Mouse (Mus musculus): ENCODE data around the gene Prune2. TPM values are rescaled to one million over a fixed set of nuclear protein-coding genes. Genes with fewer than 3 reads are reported as not detected.

Gene Prune2
- polyA plus RNA-seq, 1 experiment: 1.5 TPM

DNA sequence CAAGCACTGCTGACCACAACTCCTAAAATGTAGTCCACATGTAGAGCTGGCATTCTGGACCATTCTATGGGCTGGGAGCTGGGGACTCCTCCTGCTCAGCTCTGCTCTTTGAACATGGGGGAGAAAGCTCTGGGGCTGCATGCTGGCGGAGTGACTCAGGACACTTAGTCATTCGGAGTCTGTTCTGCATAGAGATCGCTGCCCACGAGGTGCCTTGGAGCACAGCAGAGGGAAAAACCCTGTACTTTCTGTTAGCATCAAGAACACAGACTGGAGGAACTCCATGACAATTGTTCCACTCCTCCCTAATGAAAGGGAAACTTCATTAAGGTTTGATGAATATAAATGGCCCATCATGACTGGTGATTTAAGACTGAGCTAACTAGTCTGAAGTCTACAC lies 68.8 kb downstream of the Prune2 start:
- no peak for DNase-seq
- no peak overlapping the region for H3K4me3 ChIP-seq (replicated peaks; ENCODE audit: extremely low read depth, low read depth, low read length)
- H3K4me1 ChIP-seq (ENCODE audit: control insufficient read depth, insufficient read depth, low read length): no peaks in the 10 kb centered on the region
- no peak for TF ChIP-seq POLR2A (IDR thresholded peaks at IDR 0.05; ENCODE audit: borderline replicate concordance, extremely low read depth, low read depth, low read length)
- no peak for TF ChIP-seq CTCF (IDR thresholded peaks at IDR 0.05; ENCODE audit: insufficient read depth, low read length)
- 85% methylated on average over 4 of the region's 4 CpGs for WGBS

DNA sequence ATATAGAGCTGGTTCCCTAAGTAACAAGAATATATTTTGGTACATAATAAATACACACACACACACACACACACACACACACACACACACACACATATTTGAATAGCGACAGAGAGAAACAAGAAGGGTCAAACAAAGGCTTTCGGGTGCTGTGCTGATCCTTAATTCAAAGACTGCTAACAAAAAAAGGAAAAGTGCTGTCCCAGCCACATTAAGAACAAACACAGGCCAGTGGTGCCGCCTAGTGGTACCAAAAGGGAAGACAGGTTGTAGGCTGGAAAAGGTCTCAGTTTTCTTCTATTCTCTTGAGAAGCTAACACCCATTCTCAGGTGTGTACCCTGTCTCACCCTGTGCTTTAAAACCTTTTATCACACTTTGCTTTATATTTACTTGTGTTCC lies 74.4 kb downstream of the Prune2 start:
- Histone ChIP-seq H3K4me1 (ENCODE audit: control insufficient read depth, insufficient read depth, low read length) (no peaks in the 10 kb centered on the region), H3K4me3 (replicated peaks; ENCODE audit: extremely low read depth, low read depth, low read length) (no peak overlapping the region)
- WGBS: 6% methylated on average over 3 of the region's 3 CpGs
- DNase-seq: peak; percentile 60
- TF ChIP-seq CTCF (IDR thresholded peaks at IDR 0.05; ENCODE audit: insufficient read depth, low read length) (peak; percentile 50), POLR2A (IDR thresholded peaks at IDR 0.05; ENCODE audit: borderline replicate concordance, extremely low read depth, low read depth, low read length) (no peak)

DNA sequence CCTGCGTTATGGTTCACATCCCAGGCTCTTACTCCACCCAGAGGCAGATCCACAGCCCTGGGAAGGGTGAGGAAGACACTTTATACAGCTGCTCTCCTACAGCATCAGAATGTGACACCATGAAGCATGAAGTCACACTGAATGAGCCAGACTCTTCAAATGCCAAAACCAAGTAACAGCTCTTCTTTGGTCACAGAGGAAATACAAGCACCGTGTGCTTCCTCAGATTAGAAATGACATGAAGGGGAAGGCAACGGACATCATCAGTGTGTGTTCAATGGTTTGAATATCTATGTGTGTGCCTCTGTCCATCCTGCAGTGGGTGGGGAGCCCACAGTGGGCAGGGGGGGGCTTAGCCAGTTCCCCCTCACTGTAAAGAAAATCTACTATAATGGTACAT lies 76.4 kb downstream of the Prune2 start:
- TF ChIP-seq POLR2A (IDR thresholded peaks at IDR 0.05; ENCODE audit: borderline replicate concordance, extremely low read depth, low read depth, low read length): no peak
- 50% methylated on average over 3 of the region's 3 CpGs for WGBS
- DNase-seq: no peak

DNA sequence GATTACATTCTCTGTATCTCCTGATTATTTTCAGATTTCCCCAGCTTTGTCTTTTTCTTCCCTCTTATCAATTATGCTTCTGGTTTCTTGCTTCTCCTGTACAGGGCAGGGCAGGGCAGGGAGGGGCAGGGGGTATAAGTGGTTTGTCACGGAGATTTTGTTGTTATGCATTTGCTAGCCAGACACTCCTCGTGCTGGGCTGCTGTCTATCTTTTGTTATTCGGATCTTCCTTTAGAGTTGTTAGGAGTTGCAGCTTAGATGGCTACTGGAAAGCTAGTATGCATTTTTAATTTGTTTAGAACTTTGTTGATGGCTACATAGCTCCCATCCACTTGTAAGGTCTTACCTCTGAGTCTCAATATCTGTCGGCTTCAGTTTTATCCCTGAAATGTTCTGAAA lies 91.0 kb downstream of the Prune2 start:
- 74% methylated on average over 4 of the region's 4 CpGs for WGBS
- H3K4me3 ChIP-seq (replicated peaks; ENCODE audit: extremely low read depth, low read depth, low read length): no peak overlapping the region
- DNase-seq: no peak
- H3K4me1 ChIP-seq (ENCODE audit: control insufficient read depth, insufficient read depth, low read length): no peaks in the 10 kb centered on the region
- no peak for TF ChIP-seq POLR2A (IDR thresholded peaks at IDR 0.05; ENCODE audit: borderline replicate concordance, extremely low read depth, low read depth, low read length)
- TF ChIP-seq CTCF (IDR thresholded peaks at IDR 0.05; ENCODE audit: insufficient read depth, low read length): no peak

More for the DNA sequence above, 76.4 kb downstream of the Prune2 start:
- Histone ChIP-seq H3K4me3 (replicated peaks; ENCODE audit: extremely low read depth, low read depth, low read length) (no peak overlapping the region), H3K4me1 (ENCODE audit: control insufficient read depth, insufficient read depth, low read length) (no peaks in the 10 kb centered on the region)

DNA sequence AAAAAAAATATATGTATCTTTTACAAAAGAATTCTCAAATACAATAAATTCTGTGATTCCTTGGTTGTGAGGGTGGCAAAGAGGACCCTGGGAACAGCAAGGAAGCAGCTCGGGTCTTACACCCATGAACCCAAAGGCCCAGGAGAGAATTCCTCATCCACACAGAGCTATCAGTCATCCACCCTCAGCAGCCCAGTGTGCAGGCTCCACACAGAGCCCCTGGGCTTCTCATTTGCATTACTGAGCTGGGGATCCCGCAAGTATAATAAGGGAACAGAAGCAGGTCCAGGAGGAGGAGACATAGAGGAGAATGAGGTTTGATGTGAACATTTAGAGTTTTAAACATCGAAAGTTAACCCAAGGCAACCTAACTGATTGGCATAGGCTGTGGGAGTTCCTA lies 100.0 kb downstream of the Prune2 start:
- 64% methylated on average over 3 of the region's 3 CpGs for WGBS
- no peaks in the 10 kb centered on the region for H3K4me1 ChIP-seq (ENCODE audit: control insufficient read depth, insufficient read depth, low read length)
- no peak for DNase-seq
- TF ChIP-seq CTCF (IDR thresholded peaks at IDR 0.05; ENCODE audit: insufficient read depth, low read length) (no peak), POLR2A (IDR thresholded peaks at IDR 0.05; ENCODE audit: borderline replicate concordance, extremely low read depth, low read depth, low read length) (no peak)
- H3K4me3 ChIP-seq (replicated peaks; ENCODE audit: extremely low read depth, low read depth, low read length): no peak overlapping the region

DNA sequence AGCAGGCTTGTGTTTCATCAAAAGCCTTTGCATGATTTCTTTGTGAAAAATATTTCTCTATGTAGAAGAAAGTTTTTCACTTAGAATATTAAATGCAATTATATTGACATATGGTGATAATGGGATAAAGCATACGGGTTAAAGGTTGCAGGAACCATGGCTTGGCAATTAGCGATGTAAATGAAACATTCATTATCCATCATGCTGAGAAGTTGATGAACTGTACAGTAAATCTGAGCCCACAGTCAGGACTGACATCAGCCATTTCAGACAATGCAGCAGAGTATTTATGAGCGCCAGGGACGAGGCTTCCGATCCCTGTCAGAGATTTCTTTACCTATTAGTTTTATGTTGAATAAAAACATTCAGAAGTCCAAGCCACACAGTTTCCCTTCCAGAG lies 104.2 kb downstream of the Prune2 start:
- DNase-seq: no peak
- 87% methylated on average over 5 of the region's 5 CpGs for WGBS
- Histone ChIP-seq H3K4me3 (replicated peaks; ENCODE audit: extremely low read depth, low read depth, low read length) (no peak overlapping the region), H3K4me1 (ENCODE audit: control insufficient read depth, insufficient read depth, low read length) (no peaks in the 10 kb centered on the region)
- no peak for TF ChIP-seq POLR2A (IDR thresholded peaks at IDR 0.05; ENCODE audit: borderline replicate concordance, extremely low read depth, low read depth, low read length)

DNA sequence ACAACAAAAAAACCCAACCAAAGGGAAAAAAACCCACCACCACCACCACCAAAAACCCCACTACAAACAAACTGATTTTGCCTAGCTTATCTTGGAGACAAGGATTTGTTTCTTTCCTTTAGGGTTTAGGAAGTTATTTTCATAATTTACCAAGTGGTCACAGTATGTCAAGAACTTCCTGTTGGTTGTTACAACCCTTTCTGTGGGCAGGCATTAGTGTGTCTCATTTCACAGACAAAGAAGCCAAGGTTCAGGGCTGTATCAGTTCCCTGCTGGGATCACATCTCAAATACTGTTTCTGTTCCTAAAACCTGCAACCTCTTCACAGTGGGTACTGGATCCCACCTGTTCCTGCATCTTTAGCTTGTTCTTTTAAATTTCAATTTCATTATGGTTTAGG lies 108.5 kb downstream of the Prune2 start:
- Histone ChIP-seq H3K4me1 (ENCODE audit: control insufficient read depth, insufficient read depth, low read length) (no peaks in the 10 kb centered on the region), H3K4me3 (replicated peaks; ENCODE audit: extremely low read depth, low read depth, low read length) (no peak overlapping the region)
- TF ChIP-seq POLR2A (IDR thresholded peaks at IDR 0.05; ENCODE audit: borderline replicate concordance, extremely low read depth, low read depth, low read length) (no peak), CTCF (IDR thresholded peaks at IDR 0.05; ENCODE audit: insufficient read depth, low read length) (no peak)
- DNase-seq: no peak

DNA sequence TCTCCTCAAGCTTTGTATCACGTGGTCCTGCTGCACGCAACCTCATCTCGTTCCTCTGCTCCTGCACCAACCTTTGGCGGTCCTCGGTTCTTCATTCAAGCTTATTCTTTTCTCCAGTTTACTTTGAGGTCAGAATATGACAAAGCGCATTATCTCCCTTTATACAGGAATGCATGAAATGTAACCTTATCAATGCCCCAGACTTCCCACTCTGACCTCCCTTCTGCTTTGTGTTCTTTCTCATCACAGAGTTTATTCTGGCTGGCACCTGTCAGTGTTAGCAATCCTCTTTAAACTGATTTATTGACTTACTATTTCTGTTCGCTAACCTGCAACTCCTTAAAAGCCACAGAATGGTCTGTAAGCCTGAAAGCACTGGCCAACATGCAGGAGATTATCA lies 113.1 kb downstream of the Prune2 start:
- no peaks in the 10 kb centered on the region for H3K4me1 ChIP-seq (ENCODE audit: control insufficient read depth, insufficient read depth, low read length)
- DNase-seq: no peak
- 86% methylated on average over 7 of the region's 7 CpGs for WGBS
- no peak overlapping the region for H3K4me3 ChIP-seq (replicated peaks; ENCODE audit: extremely low read depth, low read depth, low read length)
- no peak for TF ChIP-seq POLR2A (IDR thresholded peaks at IDR 0.05; ENCODE audit: borderline replicate concordance, extremely low read depth, low read depth, low read length)
- TF ChIP-seq CTCF (IDR thresholded peaks at IDR 0.05; ENCODE audit: insufficient read depth, low read length): no peak

DNA sequence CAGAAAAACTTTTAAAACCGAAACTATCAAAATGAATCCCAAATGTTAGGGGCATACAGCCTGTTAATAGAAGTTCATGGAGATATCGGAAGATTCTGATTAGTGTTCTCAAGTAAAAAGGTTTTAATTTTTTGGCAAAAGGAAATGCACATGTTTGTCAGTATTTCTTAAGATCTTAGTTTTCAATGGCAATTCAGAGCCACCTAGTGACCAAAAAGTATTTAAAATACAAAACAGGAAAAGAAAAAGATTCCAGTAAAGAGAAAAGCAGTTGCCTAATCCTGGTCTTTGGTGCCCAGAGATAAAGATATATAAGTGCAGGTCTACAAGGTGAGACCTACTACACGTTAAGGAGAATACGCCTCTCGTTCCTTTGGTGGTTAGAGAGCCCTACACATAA lies 115.3 kb downstream of the Prune2 start:
- DNase-seq: no peak
- WGBS: 79% methylated on average over 5 of the region's 5 CpGs
- TF ChIP-seq POLR2A (IDR thresholded peaks at IDR 0.05; ENCODE audit: borderline replicate concordance, extremely low read depth, low read depth, low read length) (no peak), CTCF (IDR thresholded peaks at IDR 0.05; ENCODE audit: insufficient read depth, low read length) (no peak)
- H3K4me1 ChIP-seq (ENCODE audit: control insufficient read depth, insufficient read depth, low read length): no peaks in the 10 kb centered on the region
- no peak overlapping the region for H3K4me3 ChIP-seq (replicated peaks; ENCODE audit: extremely low read depth, low read depth, low read length)

DNA sequence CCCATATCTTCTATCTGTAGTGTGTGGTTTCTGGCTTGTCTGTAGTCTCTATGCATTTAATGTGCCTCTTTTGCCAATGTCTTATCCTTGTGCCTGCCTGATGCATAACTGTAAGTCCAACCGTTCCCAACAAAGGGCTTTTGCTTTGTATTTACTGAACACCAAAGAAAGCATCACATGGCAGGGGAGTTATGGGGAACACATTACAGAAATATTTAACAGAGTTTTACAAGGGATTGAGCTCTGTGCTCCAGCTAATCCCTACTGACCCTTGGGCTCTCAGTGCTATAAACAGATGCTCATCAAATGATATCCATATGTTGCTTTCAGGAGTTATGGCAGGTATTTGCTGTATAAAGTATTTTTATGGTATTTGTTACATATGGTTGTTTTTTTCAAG lies 116.3 kb downstream of the Prune2 start:
- no peak for DNase-seq
- Histone ChIP-seq H3K4me1 (ENCODE audit: control insufficient read depth, insufficient read depth, low read length) (no peaks in the 10 kb centered on the region), H3K4me3 (replicated peaks; ENCODE audit: extremely low read depth, low read depth, low read length) (no peak overlapping the region)
- 80% methylated on average over 1 of the region's 1 CpGs for WGBS
- TF ChIP-seq POLR2A (IDR thresholded peaks at IDR 0.05; ENCODE audit: borderline replicate concordance, extremely low read depth, low read depth, low read length): no peak
- TF ChIP-seq CTCF (IDR thresholded peaks at IDR 0.05; ENCODE audit: insufficient read depth, low read length): no peak
